Mouse (Mus musculus) WW6 (cell line): ENCODE results near the gene Dph1.
A peak's percentile ranks its signal among the peaks of the same experiment; 100 is the strongest.
"Not testable (repeated sequence)": the region's sequence is repeated elsewhere in the genome, so short reads cannot be mapped to it uniquely, and the experiment has no call there.

Experiments used
- DNase-seq: peaks from one replicate; pipeline ENCODE4 v3.0.0-alpha.2; 2013; ENCODE audit warnings: low read depth, low spot score

The Dph1 gene

DNA sequence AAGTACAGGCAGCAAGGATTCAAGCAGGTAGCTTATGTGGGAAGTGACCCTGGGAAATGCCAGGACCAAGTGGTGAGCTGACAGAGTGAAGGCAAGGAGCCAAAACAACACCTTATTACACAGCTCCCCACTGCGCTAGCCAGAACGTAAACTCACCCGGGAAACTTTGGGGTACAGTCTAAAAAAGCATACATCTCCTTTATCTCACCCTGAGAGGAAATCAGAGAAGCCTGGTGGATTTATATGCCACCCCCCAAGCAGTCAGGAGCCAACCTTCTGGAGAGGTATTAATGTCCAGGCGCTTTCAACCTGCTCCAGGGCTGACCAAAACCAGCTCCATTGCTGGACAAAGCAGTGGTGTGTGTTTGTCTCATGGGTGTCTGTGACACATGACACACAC, 12.9 kb upstream of the Dph1 start:
- DNase-seq: no peak

DNA sequence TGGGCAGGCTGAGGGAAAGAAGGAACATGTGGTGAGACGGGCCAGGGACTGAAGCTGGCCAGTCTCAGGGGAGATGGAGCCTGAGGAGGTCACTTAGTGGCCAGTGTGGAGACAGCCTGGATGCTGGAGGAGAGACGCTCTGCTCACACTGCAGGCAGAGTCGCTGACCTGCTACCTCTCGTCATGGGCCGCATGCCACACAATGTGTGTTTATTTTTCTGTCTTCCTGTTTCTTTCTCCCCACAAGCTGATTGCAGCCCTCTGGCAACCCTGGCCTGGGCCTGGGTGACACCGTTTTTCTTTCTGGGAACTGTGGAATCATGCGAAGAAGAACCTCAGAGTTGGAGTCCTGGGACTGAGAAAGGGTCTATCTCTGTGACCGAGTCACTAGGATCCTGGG, 10.7 kb upstream of the Dph1 start:
- DNase-seq: no peak

DNA sequence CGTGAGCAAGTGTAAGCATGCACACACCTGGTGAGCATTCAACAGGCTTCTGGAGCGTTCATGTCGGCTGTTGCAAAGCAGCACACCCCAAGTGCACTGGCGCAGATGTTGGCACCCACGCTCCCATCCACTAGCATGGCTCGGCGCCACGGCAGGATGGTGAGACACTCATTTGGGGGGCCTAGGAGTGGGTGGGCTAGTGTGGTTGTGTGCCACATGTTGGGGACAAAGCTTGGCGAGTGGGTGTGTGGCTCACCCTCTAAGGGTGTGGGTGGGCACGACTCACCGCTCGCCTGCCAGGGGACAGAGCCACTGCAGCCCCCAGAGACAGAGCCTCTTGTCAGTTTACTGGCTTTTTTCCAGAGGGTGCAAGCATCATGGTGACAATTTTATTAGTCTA, 9.9 kb upstream of the Dph1 start:
- no peak for DNase-seq

DNA sequence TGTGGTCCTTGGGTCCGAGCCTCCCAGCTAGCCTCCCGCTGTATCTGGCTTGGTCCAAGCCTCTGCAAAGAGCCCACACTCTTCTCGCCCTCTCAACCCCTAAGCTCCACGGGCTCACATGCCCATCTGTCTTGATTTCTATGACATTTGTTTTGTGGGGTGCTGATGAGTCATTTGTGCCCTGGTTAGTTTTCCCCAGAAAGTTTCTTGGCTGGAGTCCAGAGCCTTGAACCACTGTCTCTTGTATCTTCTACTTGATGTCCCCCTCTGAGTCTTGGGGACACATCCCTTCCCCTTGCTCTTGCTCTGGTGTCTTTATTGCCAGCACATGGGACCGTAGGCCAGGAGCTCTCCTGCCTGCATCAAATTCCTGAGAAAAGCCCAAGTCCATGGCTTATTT, 8.9 kb upstream of the Dph1 start:
- DNase-seq: no peak

DNA sequence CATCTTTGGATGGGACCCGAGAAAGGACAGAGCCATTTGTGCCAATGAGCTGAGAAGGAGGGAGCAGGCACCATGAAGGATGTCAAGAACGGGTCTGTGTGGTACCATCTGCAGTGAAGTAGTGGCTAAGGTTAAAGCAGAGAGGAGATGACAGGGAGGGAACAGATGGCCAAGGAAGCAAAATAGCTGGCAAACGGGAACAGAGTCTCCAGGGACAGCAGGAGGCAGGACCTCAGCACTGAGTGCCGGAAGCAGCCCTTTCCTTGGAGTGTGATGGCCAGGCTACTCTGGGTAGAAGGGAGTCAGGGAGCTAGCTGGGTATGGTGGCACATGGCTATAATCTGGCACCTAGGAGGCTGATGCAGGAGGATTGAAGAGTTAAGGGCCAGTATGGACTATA, 7.8 kb upstream of the Dph1 start:
- DNase-seq: no peak

DNA sequence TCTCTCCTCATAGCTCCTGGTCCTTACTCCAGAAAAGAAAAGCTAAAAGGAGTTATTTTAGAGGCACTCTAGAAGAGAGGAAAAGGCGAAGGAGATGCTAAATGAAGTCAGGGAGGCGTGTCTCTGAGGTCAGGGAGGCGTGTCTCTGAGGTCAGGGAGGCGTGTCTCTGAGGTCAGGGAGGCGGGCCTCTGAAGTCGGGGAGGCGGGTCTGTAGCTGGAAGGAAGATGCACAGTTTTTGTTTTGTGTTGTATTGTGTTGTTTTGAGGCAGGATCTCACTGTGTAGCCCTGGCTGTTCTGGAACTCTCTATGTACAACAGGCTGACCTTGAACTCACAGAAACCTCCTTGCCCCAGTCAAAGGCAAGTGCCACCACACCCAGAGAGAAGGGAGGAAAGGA, 6.9 kb upstream of the Dph1 start:
- DNase-seq: no peak

DNA sequence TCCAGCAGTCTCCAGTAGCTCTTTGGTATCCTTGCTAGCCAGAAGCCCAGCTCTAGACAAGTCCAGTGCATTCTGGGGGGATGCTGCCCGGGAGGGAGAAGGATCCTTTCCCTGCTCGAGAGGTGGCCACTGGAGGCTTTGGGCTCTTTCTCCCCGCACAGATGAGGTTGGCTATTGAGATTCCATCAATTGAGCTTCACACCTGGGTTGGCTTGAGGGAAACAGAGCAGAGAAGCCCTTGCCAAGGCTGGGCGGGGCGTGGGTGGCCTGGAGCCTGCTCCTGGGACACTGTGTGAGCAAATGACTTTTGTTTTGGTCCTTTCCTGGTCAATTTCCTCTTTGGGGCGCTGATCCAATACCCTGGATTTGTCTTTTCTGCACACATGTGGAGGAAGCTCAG, 5.1 kb upstream of the Dph1 start:
- DNase-seq: no peak

DNA sequence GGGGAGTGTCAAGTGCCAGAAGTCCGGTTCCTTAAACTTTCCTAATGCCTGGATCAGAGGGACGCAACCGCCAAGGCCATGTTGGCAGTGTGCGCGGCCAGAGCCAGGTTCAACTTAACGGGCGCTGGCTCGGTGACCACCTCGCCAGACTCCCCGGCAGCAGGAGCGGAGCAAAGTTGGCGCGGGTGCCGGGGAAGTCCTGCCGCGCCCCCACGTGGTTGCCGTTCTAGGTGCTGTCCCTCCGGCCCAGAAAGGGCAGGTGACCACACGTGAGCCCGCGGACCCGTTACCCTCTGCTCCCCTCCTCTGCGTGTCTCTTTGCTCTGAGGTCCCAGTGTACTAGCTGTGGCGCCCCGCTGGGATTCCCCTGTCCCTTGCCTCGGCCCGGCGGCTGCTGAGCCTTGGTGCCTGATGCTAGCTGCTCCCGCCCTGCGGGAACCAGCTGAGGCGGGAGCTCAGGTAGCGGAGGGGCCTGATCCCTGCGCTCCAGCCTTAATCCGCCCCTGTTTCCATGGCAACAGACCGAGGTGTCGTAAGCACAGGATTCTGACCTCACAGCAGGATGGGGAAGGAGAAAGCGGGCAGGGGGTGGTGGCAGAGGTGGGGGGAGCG, 3.9 kb upstream of the Dph1 start:
- peak; percentile 97 for DNase-seq

DNA sequence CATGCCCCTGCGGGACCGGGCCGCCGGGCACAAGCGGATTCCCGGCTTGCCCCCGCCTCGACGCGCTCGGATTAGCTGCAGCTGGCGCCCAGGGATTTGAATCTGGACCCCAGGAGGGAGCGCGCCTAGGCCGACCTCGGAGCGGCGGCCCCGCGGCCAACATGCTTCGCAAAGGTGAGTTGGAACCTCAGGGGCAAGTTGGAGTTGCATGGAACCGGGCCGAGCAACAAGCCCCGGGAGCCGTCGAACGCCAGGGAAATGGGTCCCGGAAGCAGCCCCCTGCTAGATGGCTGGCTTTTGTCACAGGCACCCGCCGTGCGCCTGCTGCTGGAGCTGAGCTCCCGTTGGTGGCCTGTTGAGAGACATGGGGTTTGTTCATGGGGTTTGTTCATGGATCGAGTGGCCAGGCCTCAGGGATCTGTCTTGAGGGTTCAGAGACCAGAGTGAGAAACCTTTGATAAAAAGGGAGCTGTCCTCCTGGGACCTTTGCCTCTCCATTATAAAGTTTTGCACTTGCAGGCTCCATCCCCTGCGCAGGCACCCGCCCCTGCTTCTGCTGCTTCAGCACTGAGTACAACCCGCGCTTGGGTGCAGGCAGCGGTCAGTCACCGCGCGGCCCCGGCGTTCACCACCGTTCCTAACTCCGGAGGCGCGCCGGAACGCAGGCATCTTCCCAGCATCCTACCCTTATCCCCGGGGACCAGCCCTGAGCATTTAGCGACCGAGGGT, 3.2 kb upstream of the Dph1 start:
- no peak for DNase-seq

DNA sequence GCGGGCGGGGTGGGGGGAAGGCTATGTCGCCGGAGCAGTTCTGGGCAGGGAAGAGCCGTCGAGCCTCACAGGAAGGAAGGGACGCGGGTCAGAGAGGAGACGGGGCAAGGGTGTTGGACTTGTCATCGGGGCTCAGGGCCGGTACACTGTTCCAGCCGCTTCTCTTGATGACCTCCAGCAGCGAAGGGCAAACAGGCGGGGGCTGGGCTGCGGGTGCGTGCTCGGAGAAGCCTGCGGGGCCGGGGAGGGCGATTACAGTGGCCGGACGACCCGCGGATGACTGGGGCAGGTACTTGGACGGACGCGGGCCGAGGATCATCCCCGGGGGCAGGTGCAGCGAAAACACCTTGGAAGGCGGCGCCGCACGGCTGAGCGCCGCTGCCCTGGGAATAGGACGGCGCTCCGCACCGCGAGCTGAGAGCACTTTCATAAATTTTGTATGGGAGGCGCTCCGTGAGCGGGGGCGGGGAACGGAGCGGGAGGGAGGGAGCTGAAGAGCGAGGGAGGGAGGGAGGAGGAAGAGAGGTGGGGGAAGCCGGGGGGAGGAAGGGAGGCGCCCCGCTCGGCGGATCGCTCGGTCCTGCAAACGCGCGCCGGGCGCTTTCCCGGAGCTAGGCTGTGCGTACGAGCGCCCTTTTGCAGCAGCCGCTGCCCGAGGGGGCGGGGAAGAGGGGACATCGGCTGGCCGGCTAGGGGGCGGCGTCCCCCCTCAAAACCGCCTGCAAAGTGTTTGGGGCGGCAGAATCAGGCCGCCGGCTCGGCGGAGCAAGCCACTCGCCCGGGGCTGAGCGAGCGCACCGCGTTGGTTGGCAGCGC, 2.4 kb upstream of the Dph1 start, which contains the start of gene Rtn4rl1:
Gene Rtn4rl1, plus strand, starts transcription at position 528 of the 816 bp plus-strand sequence.
- no peak for DNase-seq

DNA sequence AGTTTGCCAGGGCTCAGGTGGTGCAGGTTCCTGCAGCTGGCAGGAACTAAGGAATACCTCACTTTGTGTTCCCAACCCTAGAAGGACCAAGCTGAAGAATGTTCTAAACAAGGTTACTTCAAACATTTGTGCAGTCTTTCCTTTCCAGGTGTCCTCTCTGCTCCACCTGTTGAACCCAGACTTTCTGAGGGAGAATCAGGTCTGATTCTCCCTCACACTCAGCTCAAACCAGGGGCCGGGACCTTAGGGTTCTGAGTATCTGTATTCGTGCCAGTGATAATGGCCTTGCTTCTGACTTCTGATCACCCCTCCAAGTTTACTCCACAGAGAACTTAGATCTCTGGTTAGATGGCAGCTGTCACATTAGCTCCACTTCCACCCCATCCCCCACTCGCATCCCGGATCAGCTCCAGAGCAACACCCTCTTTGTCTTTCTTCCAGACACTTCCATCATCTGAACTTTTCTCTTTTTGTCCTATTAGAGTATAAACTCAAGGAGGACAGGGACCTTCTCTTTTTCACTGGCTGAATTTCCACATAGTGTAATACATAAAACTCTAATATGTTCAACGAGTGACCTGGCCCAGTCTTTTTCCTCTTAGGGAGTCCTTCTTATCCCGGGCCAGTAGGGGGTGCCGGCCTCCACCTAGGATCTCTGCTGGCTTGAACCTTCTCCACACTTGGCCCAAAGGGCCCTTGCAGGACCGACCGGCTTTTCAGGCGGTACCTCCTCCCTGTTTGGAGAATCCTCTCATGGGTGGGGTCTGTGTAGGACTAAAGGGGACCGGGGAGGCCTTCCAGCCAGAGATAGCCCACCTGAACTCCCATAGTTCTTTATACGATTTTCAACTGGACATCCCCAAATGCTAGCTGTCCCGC, 1.5 kb upstream of the Dph1 start:
- DNase-seq: no peak

DNA sequence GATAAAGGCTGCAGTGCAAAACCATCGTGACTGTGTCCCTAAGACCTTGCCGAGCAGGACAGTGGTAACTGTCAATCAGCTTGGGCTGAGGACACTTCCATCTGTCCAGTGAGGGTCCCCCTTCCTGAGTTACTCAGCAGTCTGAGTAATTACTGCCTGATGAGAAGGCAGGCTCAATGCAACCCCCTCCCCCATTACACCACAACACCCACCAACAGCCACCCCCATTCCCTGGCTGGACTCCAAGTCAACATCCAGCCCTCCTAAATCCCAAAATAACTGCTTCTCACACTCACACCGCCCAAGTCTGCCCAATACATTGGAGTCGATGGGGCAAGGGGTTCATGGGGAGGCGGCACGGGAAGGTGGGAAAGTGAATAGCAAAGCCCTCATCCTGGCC, 800 bp upstream of the Dph1 start:
- DNase-seq: no peak

DNA sequence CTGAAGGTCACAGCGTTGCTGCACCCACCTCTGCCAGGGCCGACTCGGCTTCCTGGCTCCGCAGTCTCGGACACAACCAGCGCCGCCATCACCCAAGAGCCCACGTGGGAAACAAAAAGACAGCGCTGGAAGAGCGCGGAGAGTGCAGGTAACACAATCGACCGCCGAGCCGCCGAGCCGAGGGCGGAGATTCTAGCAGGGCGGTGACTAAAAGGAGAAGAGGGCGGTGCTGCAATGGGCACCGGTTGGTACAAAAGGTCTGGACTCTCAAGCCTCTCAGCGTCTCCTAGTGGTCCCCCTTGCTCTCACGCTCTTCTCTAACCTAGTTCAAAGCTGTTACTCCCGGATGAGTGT, 693 bp downstream of the Dph1 start:
- peak; percentile 89 for DNase-seq

DNA sequence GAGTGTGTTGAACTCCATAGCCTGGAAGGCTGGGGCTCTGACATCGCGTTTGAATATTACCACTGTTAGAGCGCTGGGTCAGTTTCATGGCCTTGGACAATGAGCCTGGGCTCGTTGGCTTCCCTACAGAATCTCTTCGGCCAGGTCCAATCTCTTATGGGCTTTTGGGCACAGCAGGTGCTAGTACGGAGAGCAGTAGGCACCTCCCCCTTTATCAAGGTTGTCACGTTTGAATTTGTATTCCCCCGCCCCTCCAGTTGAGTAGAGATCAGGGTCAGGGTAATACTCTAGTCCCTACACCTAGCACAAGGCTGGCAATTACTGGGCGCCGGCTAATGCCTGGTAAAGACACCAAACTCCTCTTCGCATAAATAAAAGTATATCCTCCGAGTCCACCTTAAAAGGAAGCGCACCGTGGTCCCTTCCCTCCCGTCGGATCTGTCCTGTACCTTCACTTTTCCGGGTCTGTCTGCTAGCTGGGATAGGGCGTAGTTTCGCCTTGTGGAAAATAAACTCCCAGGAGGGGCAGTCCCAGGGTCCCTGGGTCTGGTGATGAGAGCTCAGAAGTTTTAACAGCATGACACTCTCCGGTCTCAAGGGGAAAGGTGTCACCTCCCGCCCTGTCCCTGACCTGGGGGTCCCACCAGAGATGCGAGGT, 1.2 kb downstream of the Dph1 start:
- no peak for DNase-seq

DNA sequence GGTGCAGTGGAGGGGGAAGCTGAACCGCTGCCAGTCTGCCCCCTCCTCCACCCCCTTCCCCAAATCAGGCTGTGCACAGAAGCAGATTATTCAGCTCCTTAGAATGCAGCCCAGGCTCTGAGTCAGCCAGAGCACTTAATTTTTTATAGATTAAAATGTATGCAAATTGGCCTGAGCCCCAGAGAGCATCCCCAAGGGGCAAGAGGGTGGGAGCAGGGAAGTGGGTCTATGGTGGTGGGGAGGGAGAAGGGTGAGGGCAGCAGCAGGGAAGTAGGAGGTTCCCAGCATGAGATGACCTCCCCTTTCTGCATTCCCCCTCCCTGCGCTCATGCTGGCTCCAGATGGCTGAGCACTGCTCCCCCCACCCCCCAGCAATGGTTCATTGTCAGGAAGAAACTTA, 6.1 kb downstream of the Dph1 start:
- no peak for DNase-seq

DNA sequence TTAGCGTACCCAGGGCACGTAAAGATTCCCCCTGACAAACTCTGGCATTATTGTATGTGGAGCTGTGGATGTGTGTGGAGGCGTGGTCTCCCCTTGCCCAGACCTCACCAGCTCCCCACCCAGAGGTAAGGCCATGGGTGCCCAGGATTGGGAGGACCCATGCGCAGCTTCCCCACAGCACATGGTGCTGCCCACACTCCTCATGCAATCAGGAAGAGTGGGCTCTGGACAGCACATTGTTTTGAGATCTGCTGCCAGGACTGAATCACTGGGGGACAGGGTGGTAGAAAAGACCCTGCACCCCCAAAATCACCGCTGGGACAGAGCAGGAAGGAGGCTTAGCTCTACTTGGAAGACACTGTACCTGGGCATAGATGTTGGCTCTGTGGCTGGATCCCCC, 6.5 kb downstream of the Dph1 start:
- DNase-seq: no peak

DNA sequence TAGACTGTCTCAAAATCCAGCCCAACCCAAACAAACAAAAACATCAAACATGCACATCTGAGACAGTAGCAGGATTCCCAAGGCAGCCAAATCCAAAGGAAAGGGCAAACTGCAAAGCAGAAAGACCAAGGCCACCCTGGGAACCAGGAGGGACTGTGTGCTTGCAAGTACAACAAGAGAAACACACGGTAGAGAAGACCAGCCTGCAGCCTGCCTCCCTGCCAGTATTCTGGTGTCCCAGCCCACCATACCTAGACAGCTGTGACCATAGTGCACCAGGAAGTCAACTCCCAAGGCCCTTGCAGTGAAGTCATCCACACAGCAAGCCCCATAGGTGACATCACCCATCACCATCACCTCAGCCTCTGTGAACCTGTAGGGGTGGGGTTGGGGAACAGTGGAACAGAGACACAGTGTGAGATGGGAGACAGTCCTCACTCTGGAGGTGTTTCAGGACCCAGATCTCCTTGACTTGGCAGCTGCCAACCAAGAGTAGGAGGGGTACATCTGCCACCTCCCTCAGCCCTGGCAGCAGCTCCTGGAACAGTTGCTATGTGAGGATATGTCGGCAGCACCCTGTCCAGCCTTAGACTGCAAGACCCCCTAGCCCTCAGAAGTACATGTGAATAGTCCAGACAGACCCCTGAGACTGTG, 7.0 kb downstream of the Dph1 start:
- DNase-seq: no peak

DNA sequence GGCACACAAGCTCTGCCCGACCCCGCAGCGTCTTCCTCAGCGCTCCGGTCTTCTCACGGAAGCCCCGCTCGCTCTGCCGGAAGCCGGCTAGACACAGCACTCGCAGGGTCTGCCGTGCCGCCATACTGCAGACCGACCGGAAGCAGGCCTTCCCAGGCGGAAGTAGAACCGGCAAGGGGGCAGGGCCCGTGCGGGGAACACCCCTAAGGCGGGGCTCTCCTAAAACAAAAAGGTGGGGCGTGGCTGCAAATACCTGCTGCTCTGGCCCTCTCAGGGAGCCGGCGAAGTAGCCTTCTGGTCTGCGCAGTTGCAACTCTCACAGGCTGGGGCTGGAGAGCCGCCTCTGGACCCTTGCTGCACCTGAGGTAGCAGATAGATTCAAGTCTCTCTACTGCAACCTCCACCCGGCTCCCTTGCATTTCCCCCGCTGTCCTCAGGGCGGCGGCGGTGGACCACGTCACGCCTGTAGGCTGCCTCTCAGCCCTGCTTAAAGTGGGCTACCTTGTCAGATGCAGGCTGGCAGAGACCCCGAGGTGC, 12.3 kb downstream of the Dph1 start, which contains the start of gene Ovca2:
Gene Ovca2, minus strand, starts transcription at position 164 of the 537 bp plus-strand sequence.
- peak; percentile 97 for DNase-seq

DNA sequence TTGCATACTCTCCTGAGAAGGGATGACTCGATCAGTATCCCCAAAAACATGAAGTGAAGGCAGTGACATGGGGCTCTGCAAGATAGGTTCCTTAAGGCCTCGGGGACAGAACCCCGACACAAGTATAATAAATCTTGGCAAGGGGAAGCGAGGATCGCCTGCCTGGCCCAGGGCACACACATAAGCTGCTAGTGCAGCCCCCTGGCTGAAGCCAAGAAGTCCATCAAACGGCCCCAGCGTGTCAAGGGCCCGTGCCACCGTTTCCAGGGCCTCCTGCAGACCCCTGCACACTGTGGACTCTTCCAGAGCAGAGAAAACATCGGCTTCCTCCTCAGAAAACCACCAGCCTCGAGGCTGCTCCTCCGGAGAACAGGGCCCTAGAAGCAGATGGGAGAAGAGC, 13.0 kb downstream of the Dph1 start:
- DNase-seq: no peak

DNA sequence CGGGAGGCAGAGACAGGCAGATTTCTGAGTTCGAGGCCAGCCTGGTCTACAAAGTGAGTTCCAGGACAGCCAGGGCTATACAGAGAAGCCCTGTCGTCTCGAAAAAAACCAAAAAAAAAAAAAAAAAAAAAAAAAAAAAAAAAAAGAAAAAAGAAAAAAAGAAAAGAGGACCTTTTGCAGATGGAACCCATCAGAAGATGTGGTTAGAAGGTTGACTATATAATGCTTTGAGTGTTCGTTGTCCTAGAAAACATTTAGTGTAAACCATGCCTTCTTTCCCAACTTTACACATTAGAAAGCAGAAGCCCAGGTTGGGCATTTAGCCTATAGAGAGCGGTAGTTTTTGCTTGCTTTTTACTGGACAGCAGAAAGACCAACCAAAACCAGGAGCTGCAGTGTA, 16.5 kb downstream of the Dph1 start:
- DNase-seq: not testable (repeated sequence)

DNA sequence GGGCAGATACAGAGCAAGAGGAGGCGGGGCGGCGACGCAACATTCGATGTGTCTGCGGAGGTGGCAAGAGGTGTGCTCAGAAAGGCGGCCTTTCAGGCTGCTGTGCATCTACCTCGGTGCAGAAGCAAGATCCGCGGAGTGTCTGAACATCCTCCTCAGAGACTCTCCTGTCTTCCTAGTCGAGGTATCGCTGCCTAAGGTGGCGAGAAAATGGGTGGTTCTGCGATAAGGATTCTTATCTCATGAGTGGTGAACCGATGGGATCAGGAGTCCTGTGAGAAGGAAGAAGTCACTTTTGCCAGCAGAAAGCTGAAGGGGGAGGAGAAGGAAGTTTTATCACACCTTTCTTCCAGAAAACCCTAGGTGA, 17.3 kb downstream of the Dph1 start:
- no peak for DNase-seq
